Mouse (Mus musculus) kidney, embryonic 15.5 days (tissue): ENCODE data around the gene Rrp9. TPM values are rescaled to one million over a fixed set of nuclear protein-coding genes. Genes with fewer than 3 reads are reported as not detected.

Source experiments
- ATAC-seq: fragments of 200-750 bp; cut with Nextera tagmentation; replicated peaks from 2 replicates; pipeline ENCODE4 v1.8.0; 2017; ENCODE audit warnings: moderate TSS enrichment; ENCODE audit not compliant: low FRiP score
- H3K27ac ChIP-seq: fragments of 300-500 bp; sonication (generic); 2 replicates; pipeline ENCODE4 v1.5.1; 2015; ENCODE audit warnings: mild to moderate bottlenecking, inconsistent platforms
- H3K27me3 ChIP-seq: fragments of 300-500 bp; sonication (generic); 2 replicates; pipeline ENCODE4 v1.6.1; 2015; ENCODE audit warnings: inconsistent platforms
- H3K36me3 ChIP-seq: fragments of 300-500 bp; sonication (generic); 2 replicates; pipeline ENCODE4 v1.6.1; 2015; ENCODE audit warnings: inconsistent platforms
- H3K4me1 ChIP-seq: fragments of 300-500 bp; sonication (generic); 2 replicates; pipeline ENCODE4 v1.6.1; 2015; ENCODE audit warnings: inconsistent platforms
- H3K4me2 ChIP-seq: fragments of 300-500 bp; sonication (generic); 2 replicates; pipeline ENCODE4 v1.6.1; 2015; ENCODE audit warnings: moderate library complexity, mild to moderate bottlenecking, inconsistent platforms
- H3K4me3 ChIP-seq: fragments of 300-500 bp; sonication (generic); replicated peaks from 2 replicates; pipeline ENCODE4 v1.5.1; 2015; ENCODE audit warnings: mild to moderate bottlenecking, inconsistent platforms
- H3K9ac ChIP-seq: fragments of 300-500 bp; sonication (generic); 2 replicates; pipeline ENCODE4 v1.6.1; 2015; ENCODE audit warnings: mild to moderate bottlenecking, inconsistent platforms
- H3K9me3 ChIP-seq: fragments of 300-500 bp; sonication (generic); replicated peaks from 2 replicates; pipeline ENCODE4 v1.6.1; 2016; ENCODE audit warnings: inconsistent platforms
- WGBS: fragments of 180-500 bp; shearing (Covaris S2); methylation state at CpG from one replicate; pipeline ENCODE4 v1.1.7; 2015; ENCODE audit warnings: mixed read lengths; 5-methylcytosine and 5-hydroxymethylcytosine counted together
- polyA plus RNA-seq: library from polyadenylated mRNA; unstranded; fragments of >200 nt; fragmentation: Nextera tagmentation; extraction: Ambion mirVana; gene quantifications from 2 replicates; pipeline ENCODE4 v1.2.1, GENCODE M21; 2015

Gene Rrp9
- 52.8 and 54.3 TPM in 2 replicates for polyA plus RNA-seq

DNA sequence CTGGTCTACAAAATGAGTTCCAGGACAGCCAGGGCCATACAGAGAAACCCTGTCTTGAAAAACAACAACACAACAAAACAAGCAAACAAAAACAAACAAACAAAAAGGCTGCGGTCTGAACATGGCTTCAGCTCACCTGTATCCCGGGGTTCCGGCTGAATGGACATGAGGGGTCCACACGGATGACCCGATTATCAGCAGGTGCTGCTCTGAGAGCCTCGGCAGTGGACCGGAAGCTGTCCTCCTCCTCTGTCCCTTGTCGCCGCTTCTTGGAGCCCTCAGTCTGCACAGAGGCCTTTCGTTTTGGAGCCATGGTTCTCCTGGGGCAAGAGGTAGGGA lies at the start of gene Rrp9:
Rrp9 (plus strand) TSS at position 301 of the 339 bp plus-strand sequence.
- WGBS = 86% methylated on average over 10 of the region's 10 CpGs
- H3K4me1 ChIP-seq = peaks cover 63% of the 10 kb centered on the region
- H3K27ac ChIP-seq = peak within 1 kb of the TSS; percentile 83
- 0 out of 2 replicates have a peak within 1 kb of the TSS, but pooled peaks have one; percentile 18 for H3K9ac ChIP-seq
- no peaks in the 10 kb centered on the region for H3K9me3 ChIP-seq
- ATAC-seq = no peak
- H3K27me3 ChIP-seq = no peaks in the 10 kb centered on the region
- peaks cover 5% of the 10 kb centered on the region for H3K36me3 ChIP-seq
- H3K4me2 ChIP-seq = peak within 1 kb of the TSS; percentile 86
- H3K4me3 ChIP-seq = peak within 1 kb of the TSS; percentile 76

DNA sequence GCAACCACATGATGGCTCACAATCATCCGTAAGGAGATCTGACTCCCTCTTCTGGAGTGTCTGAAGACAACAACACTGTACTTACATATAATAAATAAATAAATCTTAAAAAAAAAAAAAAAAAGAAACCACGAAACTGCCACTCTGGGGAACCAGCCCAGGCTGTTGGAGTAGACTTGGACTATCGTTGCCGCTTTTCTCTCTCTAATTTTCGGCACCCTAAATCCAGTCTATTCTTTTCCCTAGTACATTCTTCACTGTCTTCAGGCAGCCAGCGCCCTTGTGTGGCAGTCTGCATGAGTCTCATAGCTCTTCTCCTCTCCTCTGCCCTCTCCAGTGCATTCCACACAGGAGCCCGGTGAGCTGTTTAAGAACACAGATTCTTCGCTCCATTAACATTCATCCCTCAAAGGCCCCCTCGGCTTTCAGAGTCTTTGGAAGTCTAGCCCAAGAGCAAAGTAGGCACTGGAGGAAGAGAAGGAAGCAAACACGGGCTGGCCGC lies 47.0 kb upstream of the Rrp9 start:
- ATAC-seq = peak; percentile 64
- Histone ChIP-seq H3K36me3 (peaks cover 33% of the 10 kb centered on the region), H3K9me3 (no peaks in the 10 kb centered on the region), H3K27ac (peak overlapping the region; percentile 97), H3K9ac (peak overlapping the region; percentile 48), H3K4me2 (peak overlapping the region; percentile 80), H3K4me1 (peaks cover 17% of the 10 kb centered on the region), H3K27me3 (no peaks in the 10 kb centered on the region), H3K4me3 (peak overlapping the region; percentile 93)
- WGBS = 13% methylated on average over 11 of the region's 11 CpGs

- Histone ChIP-seq H3K27me3 (no peaks in the 10 kb centered on the region), H3K9ac (peak within 1 kb of the TSS; percentile 98), H3K27ac (peak within 1 kb of the TSS; percentile 97), H3K4me3 (peak within 1 kb of the TSS; percentile 93), H3K4me2 (peak within 1 kb of the TSS; percentile 80), H3K36me3 (peaks cover 40% of the 10 kb centered on the region), H3K4me1 (peaks cover 17% of the 10 kb centered on the region), H3K9me3 (no peaks in the 10 kb centered on the region)
- peak; percentile 91 for ATAC-seq
- WGBS = under 1% methylated on average over 55 of the region's 55 CpGs
These were observed 46.3 kb upstream of the Rrp9 start, which contains the start of gene Rpl29 for GRCm38 (mm10) chr9:106429221-106430014. Gene Rpl29 (plus strand): TSS chr9:106429454.

DNA sequence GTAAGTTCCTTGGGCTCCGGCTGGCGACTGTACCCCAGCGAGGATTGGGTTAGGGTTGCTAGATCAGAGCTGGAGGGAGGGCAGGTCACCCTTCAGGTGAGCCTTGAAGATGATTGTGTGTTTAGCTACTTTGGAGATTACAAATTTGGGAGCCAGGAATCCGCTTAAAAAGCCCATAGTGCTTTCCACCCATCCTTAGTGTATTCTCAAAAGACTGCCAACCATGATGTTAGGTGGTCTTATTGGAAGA lies 45.8 kb upstream of the Rrp9 start:
- Histone ChIP-seq H3K27me3 (no peaks in the 10 kb centered on the region), H3K9me3 (no peaks in the 10 kb centered on the region), H3K36me3 (peaks cover 43% of the 10 kb centered on the region), H3K4me1 (peaks cover 17% of the 10 kb centered on the region), H3K27ac (peak overlapping the region; percentile 97), H3K4me3 (peak overlapping the region; percentile 93), H3K9ac (peak overlapping the region; percentile 98), H3K4me2 (peak overlapping the region; percentile 80)
- WGBS = 0% methylated on average over 4 of the region's 4 CpGs
- ATAC-seq = no peak

- no peak for ATAC-seq
- Histone ChIP-seq H3K9ac (no peak overlapping the region), H3K4me1 (peaks cover 43% of the 10 kb centered on the region), H3K4me3 (no peak overlapping the region), H3K36me3 (peaks cover 48% of the 10 kb centered on the region), H3K9me3 (no peaks in the 10 kb centered on the region), H3K27ac (0 out of 2 replicates have a peak overlapping the region, but pooled peaks have one; percentile 13), H3K27me3 (no peaks in the 10 kb centered on the region), H3K4me2 (no peak overlapping the region)
- 69% methylated on average over 7 of the region's 7 CpGs for WGBS
These were observed 42.4 kb upstream of the Rrp9 start for GRCm38 (mm10) chr9:106433389-106433788.

GRCm38 (mm10) chr9:106436566-106436965 lies 39.2 kb upstream of the Rrp9 start:
- H3K36me3 ChIP-seq = peaks cover 41% of the 10 kb centered on the region
- 75% methylated on average over 9 of the region's 9 CpGs for WGBS
- H3K9ac ChIP-seq = no peak overlapping the region
- no peak overlapping the region for H3K4me2 ChIP-seq
- H3K9me3 ChIP-seq = no peaks in the 10 kb centered on the region
- H3K4me3 ChIP-seq = no peak overlapping the region
- H3K4me1 ChIP-seq = peaks cover 39% of the 10 kb centered on the region
- no peak overlapping the region for H3K27ac ChIP-seq
- no peaks in the 10 kb centered on the region for H3K27me3 ChIP-seq
- ATAC-seq = no peak

DNA sequence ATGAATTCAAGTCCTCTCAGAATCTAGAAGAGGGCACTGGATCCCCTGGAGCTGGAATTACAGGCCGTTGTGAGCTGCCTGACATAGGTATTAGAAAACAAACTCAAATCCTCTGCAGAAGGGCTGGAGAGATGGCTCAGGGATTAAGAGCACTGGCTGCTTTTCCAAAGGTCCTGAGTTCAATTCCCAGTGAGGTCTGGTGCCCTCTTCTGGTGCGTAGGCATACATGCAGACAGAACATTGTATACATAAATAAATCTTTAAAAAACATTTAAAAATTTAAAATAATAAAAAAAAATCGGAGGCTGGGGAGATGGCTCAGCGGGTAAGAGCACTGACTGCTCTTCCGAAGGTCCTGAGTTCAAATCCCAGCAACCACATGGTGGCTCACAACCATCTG lies 33.1 kb upstream of the Rrp9 start:
- H3K9me3 ChIP-seq = no peaks in the 10 kb centered on the region
- H3K27me3 ChIP-seq = no peaks in the 10 kb centered on the region
- no peak overlapping the region for H3K9ac ChIP-seq
- H3K4me2 ChIP-seq = no peak overlapping the region
- peaks cover 12% of the 10 kb centered on the region; the same call in 1 of the 2 replicates for H3K36me3 ChIP-seq
- H3K4me3 ChIP-seq = no peak overlapping the region
- no peak overlapping the region for H3K27ac ChIP-seq
- peaks cover 39% of the 10 kb centered on the region for H3K4me1 ChIP-seq
- no peak for ATAC-seq
- 78% methylated on average over 5 of the region's 5 CpGs for WGBS

- no peak overlapping the region for H3K4me2 ChIP-seq
- peaks cover 48% of the 10 kb centered on the region for H3K4me1 ChIP-seq
- 0 out of 2 replicates have a peak overlapping the region, but pooled peaks have one; percentile 32 for H3K27ac ChIP-seq
- no peak overlapping the region for H3K9ac ChIP-seq
- no peaks in the 10 kb centered on the region for H3K27me3 ChIP-seq
- no peaks in the 10 kb centered on the region for H3K9me3 ChIP-seq
- 58% methylated on average over 4 of the region's 4 CpGs for WGBS
- H3K36me3 ChIP-seq = peaks cover 12% of the 10 kb centered on the region; the same call in 1 of the 2 replicates
- ATAC-seq = no peak
- no peak overlapping the region for H3K4me3 ChIP-seq
These were observed 30.9 kb upstream of the Rrp9 start for GRCm38 (mm10) chr9:106444836-106445235.

- Histone ChIP-seq H3K4me1 (peaks cover 73% of the 10 kb centered on the region), H3K4me3 (peak within 1 kb of the TSS; percentile 57), H3K27me3 (no peaks in the 10 kb centered on the region), H3K27ac (peak within 1 kb of the TSS; percentile 87), H3K9me3 (no peaks in the 10 kb centered on the region), H3K36me3 (0 out of 2 replicates have a peak, but pooled peaks cover under 1% of the 10 kb centered on the region), H3K4me2 (peak within 1 kb of the TSS; percentile 82), H3K9ac (peak within 1 kb of the TSS; percentile 65)
- under 1% methylated on average over 24 of the region's 24 CpGs for WGBS
- ATAC-seq = peak; percentile 84
These were observed 28.4 kb upstream of the Rrp9 start, which contains the start of the genes Abhd14b and Abhd14a for GRCm38 (mm10) chr9:106447348-106447747. Gene Abhd14b (plus strand): TSS chr9:106447459. Gene Abhd14a (minus strand): TSS chr9:106447678.

DNA sequence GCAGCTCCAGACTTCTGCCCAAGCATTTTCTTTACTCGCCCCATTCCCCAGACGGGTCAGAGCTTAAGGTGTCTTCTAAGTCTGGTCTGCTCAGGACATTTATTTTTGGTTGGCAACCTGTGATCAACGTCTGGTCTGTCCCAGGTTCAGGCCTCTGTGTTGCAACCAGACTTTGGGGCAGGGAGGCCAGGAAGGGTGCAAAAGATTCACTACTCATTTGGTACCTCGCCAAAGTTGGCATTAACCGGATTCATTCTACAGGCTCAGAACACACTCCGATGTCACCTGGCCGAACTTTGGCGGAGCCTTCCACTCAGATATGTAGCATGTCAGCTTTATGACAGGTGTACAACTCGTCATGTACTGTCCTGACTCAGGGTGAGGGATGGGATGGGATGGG lies 27.8 kb upstream of the Rrp9 start:
- Histone ChIP-seq H3K9me3 (no peaks in the 10 kb centered on the region), H3K4me2 (peak overlapping the region; percentile 82), H3K9ac (peak overlapping the region; percentile 65), H3K27me3 (no peaks in the 10 kb centered on the region), H3K27ac (peak overlapping the region; percentile 87), H3K36me3 (no peaks in the 10 kb centered on the region), H3K4me1 (peaks cover 79% of the 10 kb centered on the region), H3K4me3 (peak overlapping the region; percentile 57)
- 37% methylated on average over 9 of the region's 9 CpGs for WGBS
- ATAC-seq = peak; percentile 4; the same call in 1 of the 2 replicates

DNA sequence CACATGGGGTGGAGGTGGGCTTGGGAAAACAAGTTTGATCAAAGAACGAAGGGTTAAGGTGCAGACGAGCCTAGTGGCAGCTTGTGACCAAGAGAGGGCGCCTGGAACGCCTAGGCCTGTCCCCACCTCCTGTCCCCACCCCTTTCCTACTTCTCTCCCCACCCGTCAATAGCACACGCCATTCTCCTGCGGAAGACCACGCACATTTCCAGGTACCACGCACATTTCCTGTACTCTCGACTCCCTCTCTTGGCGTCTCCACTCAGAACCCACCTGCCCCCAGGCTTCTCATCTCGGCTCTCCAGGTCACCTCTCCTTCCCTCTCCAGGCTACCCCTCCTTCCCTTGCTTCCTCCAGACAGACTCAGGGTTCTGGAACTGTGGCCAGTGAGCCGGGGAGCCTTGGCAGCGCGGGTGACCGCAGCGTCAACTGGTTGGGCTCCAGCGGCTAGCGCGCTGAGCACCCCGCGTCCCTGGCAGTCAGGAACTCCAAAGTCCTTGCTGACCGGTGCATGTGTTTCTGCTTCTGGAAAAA lies 27.2 kb upstream of the Rrp9 start:
- H3K9me3 ChIP-seq = no peaks in the 10 kb centered on the region

DNA sequence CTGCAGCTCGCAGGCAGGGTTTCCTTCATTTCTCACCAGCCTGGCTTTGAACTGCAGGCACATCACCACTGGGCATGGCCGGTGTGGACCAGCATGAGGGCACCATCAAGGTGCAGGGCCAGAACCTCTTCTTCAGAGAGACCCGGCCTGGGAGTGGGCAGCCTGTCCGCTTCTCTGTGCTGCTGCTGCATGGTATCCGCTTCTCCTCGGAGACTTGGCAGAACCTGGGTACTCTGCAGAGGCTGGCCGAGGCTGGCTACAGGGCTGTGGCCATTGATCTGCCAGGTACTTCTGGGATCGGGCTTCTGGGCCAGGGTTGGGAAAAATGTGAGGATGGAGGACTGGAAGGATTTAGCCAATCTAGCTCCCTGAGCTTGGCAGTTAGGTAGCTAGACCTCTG lies 25.8 kb upstream of the Rrp9 start:
- H3K36me3 ChIP-seq = no peaks in the 10 kb centered on the region
- no peak for ATAC-seq
- WGBS = 82% methylated on average over 8 of the region's 8 CpGs
- H3K9ac ChIP-seq = peak overlapping the region; percentile 17; the same call in 1 of the 2 replicates
- H3K4me1 ChIP-seq = peaks cover 92% of the 10 kb centered on the region
- peak overlapping the region; percentile 35 for H3K4me2 ChIP-seq
- H3K27ac ChIP-seq = peak overlapping the region; percentile 83
- no peaks in the 10 kb centered on the region for H3K9me3 ChIP-seq
- no peaks in the 10 kb centered on the region for H3K27me3 ChIP-seq
- H3K4me3 ChIP-seq = no peak overlapping the region

More for the DNA sequence above, 27.2 kb upstream of the Rrp9 start:
- Histone ChIP-seq H3K9ac (peak overlapping the region; percentile 65), H3K27ac (peak overlapping the region; percentile 87), H3K36me3 (no peaks in the 10 kb centered on the region), H3K4me3 (peak overlapping the region; percentile 57), H3K27me3 (no peaks in the 10 kb centered on the region), H3K4me1 (peaks cover 83% of the 10 kb centered on the region), H3K4me2 (peak overlapping the region; percentile 82)
- ATAC-seq = peak; percentile 50; the same call in 1 of the 2 replicates
- under 1% methylated on average over 23 of the region's 23 CpGs for WGBS
